In genomic region chr5:5664371-5664926, GRCm38 (mm10) we compare ENCODE assay signal across 8 mouse cellular contexts. TPM values are rescaled to one million over a fixed set of nuclear protein-coding genes. Genes with fewer than 3 reads are reported as not detected.
DNase-seq lines count a peak whose midpoint lies in the region; ATAC-seq and TF ChIP-seq lines count a peak whose summit lies in the region.

No protein-coding gene starts in this region.

- H3K9ac ChIP-seq in heart, adult 2 months (ENCODE audit: low read depth, low read length), result no peak overlapping the region; the same call in 1 of the 2 replicates
- peak overlapping the region; percentile 4; the same call in 1 of the 2 replicates for H3K9ac ChIP-seq in liver, embryonic 11.5 days (ENCODE audit: low read depth, low read length)
- H3K9ac ChIP-seq in stomach, embryonic 16.5 days (ENCODE audit: low read length), result peak overlapping the region; percentile 78

- 67% methylated on average over 6 of the region's 6 CpGs for WGBS in heart, adult 2 months
- 57% methylated on average over 6 of the region's 6 CpGs for WGBS in liver, embryonic 11.5 days
- WGBS in stomach, embryonic 16.5 days, result 48% methylated on average over 6 of the region's 6 CpGs

- TF ChIP-seq POLR2A in heart, adult 2 months (IDR thresholded peaks at IDR 0.05; ENCODE audit: insufficient read depth, low read depth, low read length), result no peak

- no peak overlapping the region for H3K27ac ChIP-seq in heart, adult 2 months
- no peak overlapping the region for H3K27ac ChIP-seq in liver, embryonic 11.5 days (ENCODE audit: low read depth, low read length)
- no peak overlapping the region for H3K27ac ChIP-seq in stomach, embryonic 16.5 days (ENCODE audit: low read length)

- H3K9me3 ChIP-seq in liver, embryonic 11.5 days (ENCODE audit: control insufficient read depth, low read length), result no peaks in the 10 kb centered on the region
- no peaks in the 10 kb centered on the region for H3K9me3 ChIP-seq in stomach, embryonic 16.5 days (replicated peaks; ENCODE audit: control insufficient read depth, low read length)

- no peak for DNase-seq in heart, adult 2 months
- DNase-seq in heart, postnatal 10 days, result no peak
- DNase-seq in retina, postnatal 1 day, result peak; percentile 9
- no peak for DNase-seq in retina, embryonic 14.5 days (ENCODE audit: low spot score)
- no peak for DNase-seq in liver, embryonic 11.5 days (ENCODE audit: low spot score)
- no peak for DNase-seq in right cerebral cortex, postnatal 4 days
- DNase-seq in layer of hippocampus, postnatal 10 days (ENCODE audit: low spot score in 2 of 2), result no peak

- no peak for TF ChIP-seq CTCF in heart, adult 2 months (IDR thresholded peaks at IDR 0.05)

- no peak for TF ChIP-seq EP300 in heart, adult 2 months (IDR thresholded peaks at IDR 0.05; ENCODE audit: insufficient read depth, low read depth, low read length)

- no peaks in the 10 kb centered on the region for H3K27me3 ChIP-seq in heart, adult 2 months (ENCODE audit: control insufficient read depth, insufficient read depth, low read length)
- H3K27me3 ChIP-seq in liver, embryonic 11.5 days (replicated peaks; ENCODE audit: control insufficient read depth, insufficient read depth, low read length), result peaks cover 3% of the 10 kb centered on the region; the same call in 1 of the 2 replicates
- no peaks in the 10 kb centered on the region for H3K27me3 ChIP-seq in stomach, embryonic 16.5 days (ENCODE audit: control insufficient read depth, insufficient read depth, low read length)

- intact Hi-C loops in heart, adult 2 months (cut with DNase I), result loop anchor here (5.0 to 10.0 kb wide), 2 partner anchors 102 to 150 kb away; partner anchors contain the start of gene Cldn12
- intact Hi-C loops in heart, postnatal 10 days (cut with DNase I), result no loop called here

- H3K36me3 ChIP-seq in heart, adult 2 months (ENCODE audit: control insufficient read depth, insufficient read depth, low read length), result no peaks in the 10 kb centered on the region
- no peaks in the 10 kb centered on the region for H3K36me3 ChIP-seq in liver, embryonic 11.5 days (ENCODE audit: control insufficient read depth, insufficient read depth, low read length)
- no peaks in the 10 kb centered on the region for H3K36me3 ChIP-seq in stomach, embryonic 16.5 days (ENCODE audit: control insufficient read depth, insufficient read depth, low read length)

- no peak for ATAC-seq in liver, embryonic 11.5 days (replicated peaks; ENCODE audit: low FRiP score)
- no peak for ATAC-seq in stomach, embryonic 16.5 days (ENCODE audit: insufficient read depth, low FRiP score)

- H3K4me3 ChIP-seq in heart, adult 2 months, result peak overlapping the region; percentile 58
- peak overlapping the region; percentile 55 for H3K4me3 ChIP-seq in liver, embryonic 11.5 days (ENCODE audit: low read depth, low read length)
- peak overlapping the region; percentile 67 for H3K4me3 ChIP-seq in stomach, embryonic 16.5 days (replicated peaks; ENCODE audit: low read length)

- H3K4me1 ChIP-seq in heart, adult 2 months (ENCODE audit: control insufficient read depth, insufficient read depth, low read length), result no peaks in the 10 kb centered on the region
- H3K4me1 ChIP-seq in liver, embryonic 11.5 days (replicated peaks; ENCODE audit: control insufficient read depth, insufficient read depth, low read length), result no peaks in the 10 kb centered on the region
- H3K4me1 ChIP-seq in stomach, embryonic 16.5 days (ENCODE audit: control insufficient read depth, insufficient read depth, low read length), result 0 out of 2 replicates have a peak, but pooled peaks cover 3% of the 10 kb centered on the region

- peak overlapping the region; percentile 87 for H3K4me2 ChIP-seq in liver, embryonic 11.5 days
- H3K4me2 ChIP-seq in stomach, embryonic 16.5 days (ENCODE audit: low read depth, low read length), result peak overlapping the region; percentile 100

- H3K79me2 ChIP-seq in heart, adult 2 months (replicated peaks; ENCODE audit: control insufficient read depth, insufficient read depth, low read length), result no peaks in the 10 kb centered on the region

RNA-seq across cellular contexts. Expression of gene Cfap69, which starts 0.4 kb away (rescaled TPM):
- total RNA-seq in heart, adult 2 months (2021), result under 1 TPM; 0.37 to 0.89 TPM
- polyA plus RNA-seq in heart, adult 2 months (2012; rRNA removed), result 0.49 and 0.50 TPM in 2 replicates
- 1 to 10 TPM; 1.1 to 2.7 TPM for total RNA-seq in heart, postnatal 10 days (2021)
- polyA plus RNA-seq in liver, embryonic 11.5 days (2014; fragmentation: Nextera tagmentation; extraction: Ambion mirVana), result 0.26 and 1.3 TPM in 2 replicates
- polyA plus RNA-seq in stomach, embryonic 16.5 days (2015; fragmentation: Nextera tagmentation; extraction: Ambion mirVana), result 3.8 and 4.4 TPM in 2 replicates
- total RNA-seq in layer of hippocampus, postnatal 10 days (2021), result 10 to 100 TPM; 13.1 to 14.8 TPM

RNA-seq across cellular contexts. Expression of gene Steap2, which starts 29.9 kb away (rescaled TPM):
- under 1 TPM; 0.44 to 0.52 TPM for total RNA-seq in heart, adult 2 months (2021)
- polyA plus RNA-seq in heart, adult 2 months (2012; rRNA removed), result 1.00 and 1.2 TPM in 2 replicates
- total RNA-seq in heart, postnatal 10 days (2021), result 1 to 10 TPM; 1.3 to 2.0 TPM
- polyA plus RNA-seq in liver, embryonic 11.5 days (2014; fragmentation: Nextera tagmentation; extraction: Ambion mirVana), result 11.5 and 11.9 TPM in 2 replicates
- polyA plus RNA-seq in stomach, embryonic 16.5 days (2015; fragmentation: Nextera tagmentation; extraction: Ambion mirVana), result 7.2 and 7.3 TPM in 2 replicates
- total RNA-seq in layer of hippocampus, postnatal 10 days (2021), result 1 to 10 TPM; 5.5 to 6.5 TPM
